Mouse (Mus musculus) CD4-positive, CD25-positive, alpha-beta regulatory T cell, adult 4 months (primary cell): ENCODE measurements around the gene Adgrg5. TPM values are rescaled to one million over a fixed set of nuclear protein-coding genes. Genes with fewer than 3 reads are reported as not detected.

Source experiments
- ATAC-seq: one replicate; pipeline ENCODE4 v1.8.0; 2017
- polyA plus RNA-seq, 2 experiments: library from polyadenylated mRNA; unstranded; fragments of 100-300 nt; shearing (Covaris generic); gene quantifications; one replicate each; pipeline ENCODE4 v1.2.1; 2017

Gene Adgrg5
- polyA plus RNA-seq = 1 to 10 TPM in 1 of 2 experiments, under 1 TPM in 1; 0.97 to 1.4 TPM

GRCm38 (mm10) chr8:94923405-94923804, at the start of gene Adgrg5:
Gene Adgrg5, plus strand, starts transcription at chr8:94923694.
- no peak for ATAC-seq

GRCm38 (mm10) chr8:94874358-94874757, 49.1 kb upstream of the Adgrg5 start:
- ATAC-seq = no peak

- ATAC-seq = no peak
These were observed 48.2 kb upstream of the Adgrg5 start for GRCm38 (mm10) chr8:94875096-94875870.

DNA sequence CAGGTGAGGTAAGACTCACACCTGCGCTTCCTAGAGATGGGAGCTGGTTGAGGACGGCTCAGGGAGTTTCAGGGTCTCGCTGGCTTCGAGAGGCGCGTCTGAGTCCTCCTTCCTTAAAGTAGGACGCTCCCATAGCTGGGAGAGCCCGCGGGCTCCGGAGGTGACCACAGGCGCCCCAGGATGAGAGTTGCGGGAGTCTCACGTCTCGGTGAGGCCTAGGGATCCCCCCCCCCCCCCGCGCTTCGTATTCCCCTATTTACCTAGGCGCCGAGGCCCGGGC, 47.7 kb upstream of the Adgrg5 start:
- no peak for ATAC-seq

GRCm38 (mm10) chr8:94876197-94876730, 47.2 kb upstream of the Adgrg5 start, which contains the start of gene Dok4:
Gene Dok4, minus strand, starts transcription at chr8:94876330.
- ATAC-seq = peak; percentile 83

DNA sequence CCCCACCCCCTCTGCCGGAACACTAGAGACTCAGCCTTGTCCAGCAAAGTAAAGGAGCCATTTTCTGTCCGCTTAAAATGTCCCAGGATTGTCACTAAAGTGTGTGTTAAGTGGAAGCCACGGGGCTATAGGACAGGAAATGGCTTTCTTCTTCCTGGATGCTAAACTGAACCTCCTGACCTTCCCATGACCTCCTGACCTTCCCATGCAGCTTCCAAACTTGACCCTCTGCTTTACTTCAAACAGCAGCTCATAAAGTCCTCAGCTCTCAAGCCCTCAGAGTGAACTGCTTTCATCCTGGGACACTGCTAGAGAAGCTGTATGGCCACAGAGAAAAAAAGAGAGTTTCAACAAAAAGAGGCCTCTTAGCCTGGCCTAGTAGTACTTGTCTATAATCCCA, 46.7 kb upstream of the Adgrg5 start:
- no peak for ATAC-seq

DNA sequence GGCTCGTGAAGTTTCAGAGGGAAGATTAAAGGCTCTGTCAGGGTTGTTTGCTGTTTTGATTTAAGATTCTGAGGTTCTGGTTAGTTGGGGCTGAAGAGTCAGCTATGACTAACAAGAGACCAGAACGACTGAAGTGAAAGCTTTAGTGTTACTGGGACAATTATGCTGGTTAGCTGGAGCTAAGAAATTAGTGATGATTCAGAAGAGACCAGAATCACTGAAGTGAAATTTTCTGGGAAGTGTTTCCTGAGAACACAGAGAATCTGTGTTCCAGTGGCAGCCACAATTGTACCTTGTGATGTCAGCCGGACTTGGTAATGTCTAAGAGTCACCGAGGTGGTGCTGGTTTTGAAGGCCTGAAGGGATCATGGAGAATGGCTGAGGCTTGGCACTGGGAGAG, 42.8 kb upstream of the Adgrg5 start:
- no peak for ATAC-seq

DNA sequence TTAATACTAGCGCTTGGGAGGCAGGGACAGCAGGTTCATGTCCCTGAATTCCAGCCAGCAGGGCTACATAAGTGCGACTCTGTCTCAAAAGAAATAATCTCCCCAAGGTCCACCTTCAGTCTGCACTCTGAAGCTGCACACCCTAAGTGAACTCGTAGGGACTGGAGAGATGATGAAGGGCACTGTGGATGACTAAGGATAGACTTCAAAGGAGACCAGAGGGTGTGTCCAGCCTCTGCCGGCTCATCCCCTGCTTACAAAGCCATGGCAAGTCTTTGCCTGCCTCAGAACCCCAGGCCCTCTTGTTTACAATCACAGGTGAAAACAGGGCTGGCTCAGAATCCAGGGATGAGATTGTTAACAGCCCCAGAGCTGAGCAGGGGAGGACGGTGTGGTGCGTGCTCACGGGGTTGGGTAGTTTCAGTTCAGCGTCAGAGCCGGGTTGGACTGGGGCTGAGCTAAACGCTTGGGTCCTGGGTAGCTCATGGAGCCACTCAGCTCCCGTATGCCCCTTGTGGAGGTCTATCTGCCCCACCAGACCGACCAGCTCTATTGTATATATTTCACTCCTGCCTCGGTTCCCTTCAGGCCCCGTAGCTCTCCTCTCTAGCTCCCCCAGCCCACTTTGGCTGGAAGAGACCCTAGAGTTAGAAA, 35.0 kb upstream of the Adgrg5 start:
- ATAC-seq = no peak

- ATAC-seq = no peak
These were observed 30.6 kb upstream of the Adgrg5 start for GRCm38 (mm10) chr8:94892917-94893316.

DNA sequence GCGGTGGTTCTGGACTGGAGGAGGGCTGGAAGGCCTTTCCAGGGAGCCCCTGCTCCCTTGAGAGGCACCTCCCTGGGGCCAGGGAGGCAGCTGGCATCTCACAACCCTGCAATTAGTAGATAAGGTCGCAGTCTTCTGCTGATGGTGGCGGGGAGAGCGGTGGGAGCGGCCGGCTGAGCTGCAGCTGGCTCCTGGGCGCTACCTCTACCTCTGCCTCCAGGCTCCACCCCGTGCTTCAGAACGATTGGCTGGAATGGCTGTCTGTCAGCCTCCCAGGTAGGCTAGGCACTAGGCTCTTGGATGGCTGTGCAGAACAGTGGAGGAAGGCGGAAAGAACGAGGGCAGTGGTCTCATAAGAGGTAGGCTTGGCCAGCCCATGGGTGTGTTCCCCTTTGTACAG, 24.2 kb upstream of the Adgrg5 start:
- no peak for ATAC-seq

DNA sequence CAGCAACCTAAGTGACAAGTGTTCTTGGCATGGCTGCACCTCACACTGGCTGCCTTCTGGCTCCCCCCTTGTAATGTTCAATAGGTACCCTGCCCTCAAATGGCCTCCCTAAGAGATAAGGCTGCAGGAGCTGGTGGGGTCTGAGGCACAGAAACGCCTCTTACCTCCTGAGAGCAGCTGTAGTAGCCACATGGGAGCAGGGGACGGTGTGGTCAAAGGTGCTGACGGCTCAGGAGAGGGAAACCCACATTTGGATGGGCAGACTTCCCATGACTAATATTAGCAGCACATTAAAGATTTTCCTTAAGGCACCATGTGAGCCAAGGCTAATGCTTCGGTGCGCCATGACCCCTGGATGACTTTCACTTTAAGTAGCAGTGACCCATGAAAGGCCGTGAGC, 22.9 kb upstream of the Adgrg5 start:
- ATAC-seq = no peak

- ATAC-seq = no peak
These were observed 22.5 kb upstream of the Adgrg5 start for GRCm38 (mm10) chr8:94901031-94901430.

GRCm38 (mm10) chr8:94903709-94904108, 19.8 kb upstream of the Adgrg5 start:
- no peak for ATAC-seq

GRCm38 (mm10) chr8:94904450-94905175, 18.9 kb upstream of the Adgrg5 start:
- no peak for ATAC-seq

DNA sequence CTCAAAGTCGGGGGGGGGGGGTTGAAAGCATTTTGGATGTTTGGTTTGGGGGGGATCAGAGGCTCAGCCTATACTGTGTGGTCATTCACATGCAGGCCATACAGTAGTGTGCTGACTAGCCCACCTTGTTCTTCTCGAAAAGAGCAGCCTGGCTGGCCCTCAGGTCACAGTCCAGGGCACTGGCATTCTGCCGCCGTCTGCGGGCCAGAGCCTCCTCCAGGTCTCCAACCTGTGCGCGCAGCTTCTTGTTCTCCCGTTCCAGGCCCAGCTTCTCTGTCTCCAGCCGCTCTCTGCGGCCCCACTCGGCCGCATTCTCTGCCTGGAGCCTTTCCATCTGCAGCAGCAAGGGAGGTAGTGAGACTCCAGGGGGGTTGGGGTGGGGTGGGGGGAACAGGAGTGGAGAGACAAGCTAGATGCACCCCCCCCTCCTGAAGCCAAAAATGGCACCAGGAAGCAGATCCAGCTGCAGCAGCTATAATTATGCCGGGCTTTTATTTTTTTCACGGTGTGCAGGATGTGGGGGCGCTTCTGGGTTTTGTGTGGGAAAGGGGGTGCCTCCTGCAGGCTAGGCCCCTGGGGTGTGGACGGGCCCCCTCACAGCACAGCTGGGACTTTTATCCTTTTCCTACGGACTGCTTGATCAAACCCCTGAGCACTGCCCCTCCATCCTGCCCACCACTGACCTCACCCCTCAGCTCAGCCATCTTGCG, 15.7 kb upstream of the Adgrg5 start:
- no peak for ATAC-seq

DNA sequence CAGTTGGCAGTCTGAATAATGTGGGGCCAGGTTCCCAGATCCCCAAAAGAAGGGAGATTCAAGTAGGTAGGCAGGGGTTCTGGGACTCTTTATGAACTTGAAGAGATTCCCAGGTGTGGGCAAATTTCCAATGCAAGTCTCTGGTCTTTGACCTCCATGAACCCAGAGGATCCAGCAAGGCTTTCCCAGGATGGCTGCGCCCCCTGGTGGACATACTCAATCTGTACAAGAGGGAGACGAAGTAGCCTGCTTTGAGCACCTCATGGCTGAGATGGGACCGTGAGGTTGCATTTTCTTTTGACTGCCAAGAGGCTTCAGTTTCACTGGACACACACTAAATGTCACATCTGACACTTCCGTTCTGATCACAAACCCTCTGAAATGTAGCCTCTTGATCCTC, 14.6 kb upstream of the Adgrg5 start:
- ATAC-seq = peak; percentile 82

- no peak for ATAC-seq
These were observed 10.3 kb upstream of the Adgrg5 start for GRCm38 (mm10) chr8:94913061-94913660.

- no peak for ATAC-seq
These were observed 9.2 kb upstream of the Adgrg5 start for GRCm38 (mm10) chr8:94914256-94914655.

DNA sequence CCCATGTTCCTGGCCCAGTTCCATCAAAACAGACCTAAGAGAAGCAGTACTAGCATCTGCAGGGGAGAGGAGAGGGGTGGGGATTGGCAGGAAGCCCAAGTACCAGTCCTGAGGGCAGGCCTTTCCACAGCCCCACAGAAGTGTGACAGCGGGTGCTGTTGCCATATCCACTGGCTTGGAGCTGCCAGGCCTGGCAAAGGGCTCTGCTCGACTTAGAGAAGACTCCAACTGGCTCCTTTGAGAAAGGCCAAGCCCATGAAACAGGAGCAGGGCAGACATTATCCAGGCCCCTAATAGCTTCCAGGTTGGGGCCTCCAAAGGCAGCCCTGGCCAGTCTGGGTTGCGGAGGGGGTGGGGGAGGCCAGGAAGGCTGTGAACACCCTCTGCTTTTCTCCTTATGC, 8.8 kb upstream of the Adgrg5 start:
- ATAC-seq = no peak

- no peak for ATAC-seq
These were observed 7.1 kb upstream of the Adgrg5 start for GRCm38 (mm10) chr8:94916311-94916959.

GRCm38 (mm10) chr8:94916960-94917324, 6.6 kb upstream of the Adgrg5 start:
- no peak for ATAC-seq

DNA sequence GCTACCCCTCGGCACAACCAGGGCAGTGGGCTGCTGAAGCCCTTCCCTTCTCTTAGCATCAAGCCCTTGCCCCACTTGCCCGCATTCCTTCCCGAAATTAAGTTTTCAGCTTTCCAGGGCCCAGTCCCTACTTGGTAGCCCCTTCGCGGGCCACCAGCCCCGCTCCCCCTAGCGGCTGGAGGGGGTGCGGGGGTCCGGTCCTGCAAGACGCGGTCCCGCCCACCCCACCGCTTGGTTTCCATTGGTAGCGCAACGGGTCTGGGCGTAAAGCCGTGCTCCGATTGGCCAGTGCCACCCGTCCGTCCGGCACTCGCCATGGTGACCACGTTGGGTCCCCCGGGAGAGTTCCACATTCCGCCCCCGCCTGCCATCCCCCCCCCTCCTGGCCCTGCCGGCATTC, 6.1 kb upstream of the Adgrg5 start:
- peak; percentile 61 for ATAC-seq
